Mouse (Mus musculus): ENCODE measurements at regions not wholly inside any gene's neighbourhood (a gene's known extent, or its start where the extent isn't known, plus 50 kb on each side); places are given as distances from the start of the nearest gene placed in this dataset.

DNA sequence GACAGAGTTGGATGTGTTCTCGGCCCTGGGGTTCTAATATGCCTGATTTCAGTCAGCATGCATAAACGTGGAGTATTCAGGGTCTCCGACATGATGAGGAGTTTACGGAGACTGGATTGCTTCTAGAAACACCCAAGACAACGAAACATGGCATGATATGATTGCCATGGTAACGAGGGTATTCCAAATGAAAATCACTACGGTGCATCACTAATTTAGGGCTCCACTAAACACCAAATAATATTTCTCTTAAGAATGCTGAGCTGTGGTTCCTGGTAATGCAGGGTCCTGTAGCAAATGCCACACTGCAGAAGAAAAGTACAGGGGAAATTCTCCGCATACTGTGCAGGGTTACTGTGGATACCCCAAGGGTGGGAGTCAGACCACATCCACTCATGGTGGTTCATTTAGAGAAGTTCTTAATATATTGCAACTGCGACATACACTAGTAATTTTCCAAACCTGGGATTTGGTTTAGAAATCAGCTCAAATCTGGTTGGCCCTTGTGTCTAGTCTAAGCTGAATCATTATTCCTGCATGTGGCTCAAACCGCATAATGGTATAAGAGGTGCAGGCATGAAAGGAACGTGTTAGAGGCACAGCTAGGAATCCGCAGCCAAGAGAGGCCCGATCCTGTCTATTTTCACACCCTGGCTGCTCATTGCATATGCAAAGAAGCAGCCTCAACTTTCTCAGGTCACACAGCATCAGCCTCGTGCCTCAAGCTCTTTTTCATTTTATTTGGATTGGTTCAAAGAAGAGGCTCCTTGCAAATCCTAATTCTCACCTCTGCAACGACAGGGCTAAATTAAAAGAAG, 77.5 kb upstream of the Pitrm1 start:
- no peak overlapping the region for H3K27ac ChIP-seq (replicated peaks; ENCODE audit: low read depth, low read length)
- H3K4me1 ChIP-seq (ENCODE audit: control insufficient read depth, insufficient read depth, low read length): no peaks in the 10 kb centered on the region
- H3K27me3 ChIP-seq (ENCODE audit: control insufficient read depth, insufficient read depth, low read length): no peaks in the 10 kb centered on the region
- H3K9ac ChIP-seq (replicated peaks; ENCODE audit: low read length): no peak overlapping the region
- no peak for DNase-seq (ENCODE audit: low spot score)
- no peak for ATAC-seq (replicated peaks; ENCODE audit: insufficient number of reproducible peaks, low FRiP score, low TSS enrichment, low read depth)
- H3K4me2 ChIP-seq (ENCODE audit: low read depth, low read length): no peak overlapping the region
- H3K4me3 ChIP-seq (ENCODE audit: low read depth, low read length): no peak overlapping the region
- H3K36me3 ChIP-seq (replicated peaks; ENCODE audit: control insufficient read depth, insufficient read depth, low read depth, low read length): no peaks in the 10 kb centered on the region
- 80% methylated on average over 15 of the region's 15 CpGs for WGBS
- no peaks in the 10 kb centered on the region for H3K9me3 ChIP-seq (replicated peaks; ENCODE audit: control insufficient read depth, low read length)

DNA sequence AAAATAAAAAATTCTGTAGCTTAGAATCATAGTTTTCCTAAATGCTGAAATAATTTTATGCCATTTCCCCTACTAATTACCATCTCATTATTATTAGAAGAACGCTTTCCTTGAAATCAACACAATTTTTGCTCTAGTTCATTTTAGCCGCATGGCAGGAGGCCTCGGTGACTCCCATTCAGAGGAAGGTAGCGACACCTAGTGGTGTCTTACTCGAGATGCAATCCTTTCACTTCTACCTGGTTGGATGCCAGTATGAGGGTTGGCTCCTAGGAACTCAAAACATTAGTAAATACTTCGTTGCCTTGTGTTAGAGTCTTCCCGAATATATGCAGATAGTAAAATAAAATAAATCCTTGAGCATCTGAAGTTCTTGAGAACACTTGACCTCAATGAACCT, 76.3 kb upstream of the Pitrm1 start:
- no peak for ATAC-seq (replicated peaks; ENCODE audit: insufficient number of reproducible peaks, low FRiP score, low TSS enrichment, low read depth)
- WGBS: 13% methylated on average over 7 of the region's 7 CpGs
- DNase-seq (ENCODE audit: low spot score): peak; percentile 88
- Histone ChIP-seq H3K4me3 (ENCODE audit: low read depth, low read length) (no peak overlapping the region), H3K9me3 (replicated peaks; ENCODE audit: control insufficient read depth, low read length) (no peaks in the 10 kb centered on the region), H3K27ac (replicated peaks; ENCODE audit: low read depth, low read length) (no peak overlapping the region), H3K36me3 (replicated peaks; ENCODE audit: control insufficient read depth, insufficient read depth, low read depth, low read length) (no peaks in the 10 kb centered on the region), H3K4me1 (ENCODE audit: control insufficient read depth, insufficient read depth, low read length) (no peaks in the 10 kb centered on the region), H3K27me3 (ENCODE audit: control insufficient read depth, insufficient read depth, low read length) (no peaks in the 10 kb centered on the region), H3K9ac (replicated peaks; ENCODE audit: low read length) (no peak overlapping the region), H3K4me2 (ENCODE audit: low read depth, low read length) (no peak overlapping the region)

- H3K4me3 ChIP-seq (ENCODE audit: low read depth, low read length): no peak overlapping the region
- H3K27ac ChIP-seq (replicated peaks; ENCODE audit: low read depth, low read length): no peak overlapping the region
- 71% methylated on average over 12 of the region's 12 CpGs for WGBS
Observed at GRCm38 (mm10) chr13:6473401-6474190, 74.4 kb upstream of the Pitrm1 start.

DNA sequence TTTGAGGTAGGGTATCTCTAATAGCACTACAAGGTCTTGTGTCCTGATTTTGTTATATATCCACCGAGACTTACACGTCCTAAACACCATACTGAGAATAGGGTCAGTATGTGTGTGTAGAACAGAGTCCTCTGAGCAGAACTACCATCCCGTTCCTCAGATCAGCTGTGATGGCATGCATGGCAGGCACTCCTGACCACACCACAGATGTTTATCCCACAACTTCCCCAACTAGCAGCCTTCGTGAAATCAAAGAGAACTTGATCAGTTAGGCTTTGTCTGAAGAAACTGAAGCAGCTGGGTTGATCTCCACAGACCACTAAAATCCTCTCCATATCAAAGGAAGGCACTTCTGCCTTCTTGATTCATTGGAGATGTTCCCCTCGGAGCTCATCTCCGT, 68.3 kb upstream of the Pitrm1 start:
- Histone ChIP-seq H3K9ac (replicated peaks; ENCODE audit: low read length) (no peak overlapping the region), H3K36me3 (replicated peaks; ENCODE audit: control insufficient read depth, insufficient read depth, low read depth, low read length) (no peaks in the 10 kb centered on the region), H3K9me3 (replicated peaks; ENCODE audit: control insufficient read depth, low read length) (no peaks in the 10 kb centered on the region), H3K4me3 (ENCODE audit: low read depth, low read length) (no peak overlapping the region), H3K4me1 (ENCODE audit: control insufficient read depth, insufficient read depth, low read length) (no peaks in the 10 kb centered on the region), H3K4me2 (ENCODE audit: low read depth, low read length) (no peak overlapping the region), H3K27ac (replicated peaks; ENCODE audit: low read depth, low read length) (no peak overlapping the region), H3K27me3 (ENCODE audit: control insufficient read depth, insufficient read depth, low read length) (no peaks in the 10 kb centered on the region)
- DNase-seq (ENCODE audit: low spot score) (no peak), ATAC-seq (replicated peaks; ENCODE audit: insufficient number of reproducible peaks, low FRiP score, low TSS enrichment, low read depth) (no peak)
- WGBS: 85% methylated on average over 6 of the region's 6 CpGs

More at GRCm38 (mm10) chr13:6473401-6474190, 74.4 kb upstream of the Pitrm1 start:
- Histone ChIP-seq H3K9me3 (replicated peaks; ENCODE audit: control insufficient read depth, low read length) (no peaks in the 10 kb centered on the region), H3K36me3 (replicated peaks; ENCODE audit: control insufficient read depth, insufficient read depth, low read depth, low read length) (no peaks in the 10 kb centered on the region), H3K27me3 (ENCODE audit: control insufficient read depth, insufficient read depth, low read length) (no peaks in the 10 kb centered on the region), H3K4me2 (ENCODE audit: low read depth, low read length) (no peak overlapping the region), H3K9ac (replicated peaks; ENCODE audit: low read length) (no peak overlapping the region), H3K4me1 (ENCODE audit: control insufficient read depth, insufficient read depth, low read length) (no peaks in the 10 kb centered on the region)
- no peak for DNase-seq (ENCODE audit: low spot score)
- ATAC-seq (replicated peaks; ENCODE audit: insufficient number of reproducible peaks, low FRiP score, low TSS enrichment, low read depth): peak; percentile 54

GRCm38 (mm10) chr13:6484418-6484817, 63.5 kb upstream of the Pitrm1 start:
- Histone ChIP-seq H3K4me1 (ENCODE audit: control insufficient read depth, insufficient read depth, low read length) (no peaks in the 10 kb centered on the region), H3K4me3 (ENCODE audit: low read depth, low read length) (no peak overlapping the region)
- no peak for DNase-seq (ENCODE audit: low spot score)

GRCm38 (mm10) chr13:6487837-6488236, 60.1 kb upstream of the Pitrm1 start:
- ATAC-seq (replicated peaks; ENCODE audit: insufficient number of reproducible peaks, low FRiP score, low TSS enrichment, low read depth): no peak
- Histone ChIP-seq H3K4me2 (ENCODE audit: low read depth, low read length) (no peak overlapping the region), H3K4me1 (ENCODE audit: control insufficient read depth, insufficient read depth, low read length) (no peaks in the 10 kb centered on the region)

More at GRCm38 (mm10) chr13:6484418-6484817, 63.5 kb upstream of the Pitrm1 start:
- Histone ChIP-seq H3K27me3 (ENCODE audit: control insufficient read depth, insufficient read depth, low read length) (no peaks in the 10 kb centered on the region), H3K4me2 (ENCODE audit: low read depth, low read length) (no peak overlapping the region), H3K9me3 (replicated peaks; ENCODE audit: control insufficient read depth, low read length) (no peaks in the 10 kb centered on the region), H3K36me3 (replicated peaks; ENCODE audit: control insufficient read depth, insufficient read depth, low read depth, low read length) (no peaks in the 10 kb centered on the region), H3K27ac (replicated peaks; ENCODE audit: low read depth, low read length) (no peak overlapping the region), H3K9ac (replicated peaks; ENCODE audit: low read length) (no peak overlapping the region)
- ATAC-seq (replicated peaks; ENCODE audit: insufficient number of reproducible peaks, low FRiP score, low TSS enrichment, low read depth): no peak

GRCm38 (mm10) chr13:6492916-6493619, 54.9 kb upstream of the Pitrm1 start:
- H3K27ac ChIP-seq (replicated peaks; ENCODE audit: low read depth, low read length): no peak overlapping the region
- no peak overlapping the region for H3K4me3 ChIP-seq (ENCODE audit: low read depth, low read length)
- peak; percentile 26 for DNase-seq (ENCODE audit: low spot score)
- H3K4me1 ChIP-seq (ENCODE audit: control insufficient read depth, insufficient read depth, low read length): no peaks in the 10 kb centered on the region
- H3K36me3 ChIP-seq (replicated peaks; ENCODE audit: control insufficient read depth, insufficient read depth, low read depth, low read length): no peaks in the 10 kb centered on the region
- no peaks in the 10 kb centered on the region for H3K27me3 ChIP-seq (ENCODE audit: control insufficient read depth, insufficient read depth, low read length)
- H3K4me2 ChIP-seq (ENCODE audit: low read depth, low read length): no peak overlapping the region
- ATAC-seq (replicated peaks; ENCODE audit: insufficient number of reproducible peaks, low FRiP score, low TSS enrichment, low read depth): no peak
- H3K9ac ChIP-seq (replicated peaks; ENCODE audit: low read length): no peak overlapping the region
- WGBS: 58% methylated on average over 5 of the region's 5 CpGs
- H3K9me3 ChIP-seq (replicated peaks; ENCODE audit: control insufficient read depth, low read length): no peaks in the 10 kb centered on the region

More at GRCm38 (mm10) chr13:6487837-6488236, 60.1 kb upstream of the Pitrm1 start:
- Histone ChIP-seq H3K27ac (replicated peaks; ENCODE audit: low read depth, low read length) (no peak overlapping the region), H3K4me3 (ENCODE audit: low read depth, low read length) (no peak overlapping the region), H3K9ac (replicated peaks; ENCODE audit: low read length) (no peak overlapping the region), H3K36me3 (replicated peaks; ENCODE audit: control insufficient read depth, insufficient read depth, low read depth, low read length) (no peaks in the 10 kb centered on the region), H3K9me3 (replicated peaks; ENCODE audit: control insufficient read depth, low read length) (no peaks in the 10 kb centered on the region), H3K27me3 (ENCODE audit: control insufficient read depth, insufficient read depth, low read length) (no peaks in the 10 kb centered on the region)
- 83% methylated on average over 3 of the region's 3 CpGs for WGBS
- DNase-seq (ENCODE audit: low spot score): no peak

All from embryonic facial prominence, embryonic 11.5 days (tissue).